Mouse (Mus musculus) lung, adult 18-20 months (tissue): ENCODE measurements at regions not wholly inside any gene's neighbourhood (a gene's known extent, or its start where the extent isn't known, plus 50 kb on each side); places are given as distances from the start of the nearest gene placed in this dataset.

ENCODE experiments used
- DNase-seq, 2 experiments: peaks; one replicate each; pipeline ENCODE4 v3.0.0; 2022; ENCODE audit warnings: mixed read lengths in 2 of 2

DNA sequence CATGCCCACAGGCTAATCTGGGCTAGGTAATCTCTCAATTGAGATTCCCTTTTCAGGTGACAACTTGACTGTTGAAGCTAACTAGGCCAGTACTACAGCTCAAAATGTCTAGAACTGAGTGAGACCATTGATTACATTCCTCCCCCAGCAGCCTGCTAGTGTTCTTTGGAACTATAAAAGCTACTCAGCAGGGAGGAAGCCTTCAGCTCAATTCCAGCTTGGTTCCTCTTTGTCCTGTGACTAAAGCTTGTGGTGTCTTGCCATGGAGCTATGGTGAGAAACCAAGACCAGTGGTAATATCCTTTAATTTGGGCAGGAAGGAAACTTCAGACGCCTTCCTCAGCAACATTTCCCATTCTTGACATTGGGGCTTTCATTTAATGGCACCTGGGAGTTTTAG, 52.9 kb upstream of the Ccser1 start:
- DNase-seq, result no peak

DNA sequence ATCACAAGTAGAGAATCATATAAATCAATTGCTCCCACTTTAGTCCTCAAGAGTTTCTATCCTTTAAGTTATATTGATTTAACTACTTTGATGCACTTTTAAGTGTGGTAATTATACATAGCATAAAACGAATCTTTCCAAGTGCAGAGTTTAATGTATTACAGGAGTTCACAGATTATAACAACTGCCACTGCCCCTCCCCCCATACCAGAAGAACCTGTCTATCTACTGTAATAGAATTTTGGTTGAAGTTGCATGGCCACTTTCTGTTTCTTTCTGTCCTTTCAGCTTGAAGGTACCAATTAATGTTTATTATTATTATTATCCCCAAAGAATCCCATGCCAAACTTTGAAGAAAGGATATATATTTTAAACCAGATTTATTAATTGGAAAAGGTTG, 51.9 kb upstream of the Ccser1 start:
- peak in 1 of 2 experiments; percentile 21 for DNase-seq
